Mouse (Mus musculus) cerebellum, postnatal 25 days (tissue): Measurements from ENCODE around the gene Prr5.

Source experiments
- DNase-seq, 2 experiments: peaks; one replicate each; pipeline ENCODE4 v3.0.0; 2021; ENCODE audit warnings: mixed read lengths in 2 of 2

The Prr5 gene

DNA sequence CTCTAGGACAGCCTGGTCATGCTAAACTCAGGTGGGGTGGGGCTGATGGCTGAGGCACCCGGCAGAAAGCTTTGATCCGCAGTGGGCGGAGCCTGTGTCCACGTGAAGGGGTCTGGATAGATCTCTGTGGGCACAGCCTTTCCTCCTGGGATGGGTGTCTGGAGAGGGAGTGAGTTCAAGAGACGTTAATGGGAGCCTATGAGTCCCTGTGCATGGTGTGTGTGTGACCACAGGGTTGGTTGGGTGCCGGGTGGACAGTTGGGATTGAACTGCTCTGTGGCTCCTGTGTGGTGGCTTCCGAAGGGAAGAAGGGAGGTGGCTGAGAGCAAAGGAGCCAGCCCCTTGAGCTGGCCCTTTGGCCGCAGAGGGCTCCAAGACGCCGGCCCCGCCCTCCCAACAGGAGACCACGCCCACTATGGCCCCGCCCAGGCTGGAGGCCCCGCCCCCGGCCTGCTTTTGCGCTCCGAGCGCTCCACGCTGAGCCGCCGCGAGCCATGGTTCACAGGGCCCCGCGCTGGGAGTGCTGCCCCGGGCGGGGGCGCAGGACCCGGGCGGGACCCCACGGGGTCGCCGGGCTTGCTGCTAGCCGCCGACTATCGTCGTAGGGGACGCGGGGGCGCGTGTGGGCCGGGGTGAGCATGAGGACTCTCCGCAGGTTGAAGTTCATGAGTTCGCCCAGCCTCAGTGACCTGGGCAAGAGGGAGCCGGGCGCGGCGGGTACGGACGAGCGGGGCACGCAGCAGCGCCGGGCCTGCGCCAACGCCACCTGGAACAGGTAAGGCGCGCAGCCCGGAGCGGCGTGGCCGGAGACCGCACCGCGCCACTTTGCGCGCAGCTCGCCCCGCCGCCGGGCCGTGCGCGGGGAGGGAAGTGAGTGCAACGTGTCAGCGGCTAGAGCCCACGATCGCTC, 11.4 kb downstream of the Prr5 start:
- peak; percentile 61 to 78 for DNase-seq

DNA sequence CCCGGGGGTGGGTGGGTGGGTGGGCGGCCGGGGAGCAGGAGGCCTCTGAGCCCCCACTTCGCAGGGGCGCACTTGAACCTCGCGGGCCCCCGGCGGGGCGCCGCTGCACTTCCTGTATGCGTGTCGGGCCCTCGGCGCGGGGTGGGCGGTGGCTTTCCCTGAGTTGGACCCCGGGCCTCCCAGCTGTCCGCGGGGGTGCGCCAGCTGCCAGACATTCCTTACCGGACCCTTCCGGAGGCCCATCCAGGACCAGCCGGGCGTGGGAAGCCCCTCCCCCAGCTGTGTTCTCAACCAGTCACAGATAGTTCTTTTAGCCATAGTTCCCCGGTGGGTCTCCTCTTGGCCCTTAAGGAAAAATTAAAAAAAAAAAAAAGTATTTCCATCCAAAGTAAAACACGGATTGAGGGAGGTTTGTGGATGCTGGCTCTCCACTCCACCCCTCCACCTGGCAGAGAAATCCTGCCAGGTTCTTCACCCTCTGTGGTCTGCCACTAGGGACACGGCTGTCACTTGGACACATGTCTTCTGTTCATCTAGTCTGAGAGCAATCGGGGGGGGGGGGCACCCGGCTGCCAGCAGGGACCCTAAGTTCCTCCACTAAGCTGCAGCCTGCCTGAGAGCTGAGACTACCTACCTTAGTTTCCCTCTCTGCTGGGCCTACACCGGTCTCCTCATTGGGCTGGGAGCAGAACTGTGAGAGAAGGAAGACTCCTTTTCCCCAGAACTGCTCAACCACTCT, 12.2 kb downstream of the Prr5 start:
- peak in 1 of 2 experiments; percentile 33 for DNase-seq

DNA sequence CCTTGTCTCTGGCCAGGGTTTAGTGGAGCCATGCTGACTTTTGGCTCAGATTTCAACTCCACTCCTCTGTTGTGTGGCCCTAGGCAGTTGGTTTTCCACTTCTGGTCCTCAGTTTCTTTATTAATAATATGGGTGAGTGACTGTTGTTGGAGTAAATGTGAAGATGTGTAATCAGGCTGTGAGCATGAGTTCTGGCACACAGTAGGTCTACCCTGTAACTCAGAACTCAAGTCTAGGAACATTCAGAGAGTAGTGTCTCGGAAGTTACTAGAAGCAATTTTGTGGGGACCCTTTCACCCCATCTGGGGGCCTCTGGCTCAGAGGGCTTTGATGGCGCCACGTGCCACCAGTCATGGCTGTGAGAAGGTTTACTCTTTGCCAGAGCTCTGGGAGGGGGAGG, 12.8 kb downstream of the Prr5 start:
- DNase-seq, result no peak

DNA sequence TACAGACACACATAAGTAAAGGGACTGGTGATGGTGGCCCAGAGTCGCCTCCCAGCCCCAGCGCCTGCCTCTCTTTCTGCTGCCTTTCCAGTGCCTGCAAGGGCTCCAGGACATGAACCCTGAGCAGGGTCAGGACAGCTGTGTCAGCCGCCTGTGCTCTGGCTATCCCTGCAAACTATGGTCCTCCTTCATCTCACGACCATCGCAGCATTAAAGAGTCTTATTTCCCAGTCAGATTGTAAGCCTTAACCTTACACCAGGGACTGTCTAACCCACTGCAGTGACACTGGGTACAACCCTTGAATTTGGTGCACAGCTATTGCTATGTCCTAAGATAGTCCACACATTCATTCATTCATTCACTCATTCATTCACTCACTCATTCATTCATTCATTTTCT, 13.4 kb downstream of the Prr5 start:
- no peak for DNase-seq

DNA sequence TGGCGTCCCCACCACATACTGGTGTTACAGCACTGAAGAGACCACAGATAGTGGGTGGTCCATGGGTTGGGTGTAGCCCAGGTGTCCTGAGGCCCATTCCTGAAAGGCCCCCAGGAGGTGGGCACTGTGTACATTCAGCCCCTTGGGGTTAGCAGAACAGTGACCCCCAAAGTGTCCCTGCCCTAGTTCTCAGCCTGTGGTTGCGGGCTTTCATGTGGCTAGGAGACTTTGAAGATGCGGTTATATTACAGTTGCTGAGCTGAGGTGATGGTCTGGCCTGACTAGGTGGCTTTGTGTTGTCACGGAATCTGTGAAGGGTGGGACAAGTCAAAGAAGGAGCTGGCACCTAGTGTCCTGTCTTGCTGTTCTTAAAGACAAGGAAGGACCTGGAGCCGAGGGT, 15.1 kb downstream of the Prr5 start:
- DNase-seq, result no peak

- no peak for DNase-seq
Observed at GRCm38 (mm10) chr15:84685417-84685816, 16.0 kb downstream of the Prr5 start.

- DNase-seq, result no peak
Observed at GRCm38 (mm10) chr15:84687904-84688303, 18.5 kb downstream of the Prr5 start.

GRCm38 (mm10) chr15:84689356-84689755, 19.9 kb downstream of the Prr5 start:
- no peak for DNase-seq

GRCm38 (mm10) chr15:84691513-84691912, 22.1 kb downstream of the Prr5 start:
- no peak for DNase-seq

GRCm38 (mm10) chr15:84692645-84693044, 23.2 kb downstream of the Prr5 start:
- no peak for DNase-seq

- no peak for DNase-seq
Observed at GRCm38 (mm10) chr15:84696021-84696420, 26.6 kb downstream of the Prr5 start.

DNA sequence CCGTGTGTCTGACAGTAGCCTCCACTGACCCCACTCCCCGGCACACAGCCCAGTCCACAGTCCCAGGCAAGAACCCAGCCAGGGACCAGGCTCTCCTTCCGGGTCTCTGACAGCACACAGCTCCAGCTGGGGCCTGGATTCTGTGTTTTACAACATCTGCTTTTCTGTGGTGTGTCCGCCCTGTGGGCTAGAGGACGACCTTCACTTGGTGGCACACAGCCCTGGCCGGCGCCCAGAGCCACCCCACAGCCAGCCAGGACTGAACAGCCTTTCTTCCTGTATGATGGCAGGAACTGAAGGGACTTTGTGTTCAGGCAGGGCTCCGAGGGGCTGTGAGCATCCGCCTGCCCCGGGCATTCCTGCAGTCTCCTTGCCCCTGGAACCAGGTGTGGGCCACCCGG, 28.2 kb downstream of the Prr5 start:
- DNase-seq, result peak; percentile 27 to 55

DNA sequence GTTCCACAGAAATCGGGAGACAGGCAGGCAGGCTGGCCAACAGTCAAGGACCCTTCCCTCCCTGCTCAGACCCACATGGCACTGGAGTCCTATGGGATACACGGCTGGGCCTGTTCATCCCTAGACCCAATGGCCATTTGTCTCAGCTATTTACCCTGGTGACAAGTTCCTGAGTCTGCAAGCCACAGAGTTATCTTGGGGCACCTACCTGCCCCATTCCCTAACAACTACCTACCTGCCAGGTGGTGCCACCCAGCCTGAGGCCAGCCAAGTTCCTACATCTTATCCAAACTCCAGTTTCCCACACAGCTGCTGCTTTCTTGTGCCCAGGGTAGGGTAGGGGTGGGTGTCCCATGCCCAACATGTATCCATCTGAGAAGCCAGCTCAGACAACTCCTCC, 28.8 kb downstream of the Prr5 start:
- DNase-seq, result no peak

GRCm38 (mm10) chr15:84700147-84700794, 30.9 kb downstream of the Prr5 start:
- peak; percentile 31 to 61 for DNase-seq

GRCm38 (mm10) chr15:84701947-84702346, 32.5 kb downstream of the Prr5 start:
- peak in 1 of 2 experiments; percentile 42 for DNase-seq

DNA sequence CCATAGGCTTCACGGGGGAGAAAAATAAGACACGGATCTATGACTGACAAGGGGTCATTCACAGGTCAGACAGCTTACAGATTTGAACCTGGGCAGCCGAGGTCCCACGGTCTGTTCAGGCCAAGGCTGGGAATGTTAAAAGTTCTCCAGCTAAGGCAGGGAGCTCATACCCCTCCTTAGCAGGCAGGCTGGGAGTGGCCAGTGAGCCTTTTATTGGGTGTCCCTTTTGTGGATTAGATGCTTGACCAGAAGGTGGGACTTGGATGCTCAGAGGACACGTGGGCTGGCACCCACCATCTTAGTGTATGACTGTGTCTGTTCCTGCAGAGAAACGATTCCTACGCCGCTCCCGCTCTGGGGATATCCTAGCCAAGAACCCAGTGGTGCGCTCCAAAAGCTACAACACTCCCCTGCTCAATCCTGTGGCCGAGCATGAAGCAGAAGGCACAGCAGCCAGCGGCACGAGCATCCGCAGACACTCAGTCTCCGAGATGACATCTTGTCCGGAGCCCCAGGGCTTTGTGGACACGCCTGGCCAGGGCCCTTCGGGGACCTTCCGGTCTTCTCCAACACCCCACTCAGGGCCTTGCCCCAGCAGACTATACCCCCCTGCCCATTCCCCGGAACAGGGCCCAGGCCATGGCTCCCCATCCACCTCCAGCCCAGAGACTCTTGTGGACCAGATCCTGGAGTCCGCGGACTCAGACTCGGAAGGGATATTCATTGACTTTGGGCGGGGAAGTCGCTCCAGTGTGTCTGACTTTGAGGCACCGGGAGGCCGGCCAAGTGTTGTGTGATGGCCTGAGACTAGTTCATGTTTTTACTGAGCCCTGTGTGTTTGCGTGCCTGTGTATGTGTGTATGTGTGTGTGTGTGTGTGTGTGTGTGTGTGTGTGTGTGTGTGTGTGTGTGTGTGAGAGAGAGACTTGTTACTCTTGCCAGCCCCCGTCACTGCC, 33.2 kb downstream of the Prr5 start:
- no peak for DNase-seq

DNA sequence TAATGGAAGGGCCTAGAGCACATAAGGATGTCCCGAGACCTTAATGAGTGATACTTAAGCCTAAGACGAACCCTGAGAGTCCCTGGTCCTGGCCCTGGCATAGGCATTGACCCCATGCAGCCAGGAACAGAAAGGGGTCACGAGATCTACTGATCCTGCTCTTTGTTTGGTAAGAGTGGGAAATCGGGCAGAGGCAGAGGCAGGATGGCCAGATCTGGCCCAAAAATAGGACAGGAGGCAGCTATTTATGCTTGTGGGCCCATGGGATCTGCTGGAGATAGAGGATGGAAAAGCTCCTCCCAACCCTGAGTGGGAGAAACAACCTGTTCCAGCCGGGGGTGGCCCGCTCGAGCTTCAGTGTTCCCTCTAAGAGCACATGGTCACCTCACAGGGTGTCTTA, 34.6 kb downstream of the Prr5 start:
- DNase-seq, result no peak

- no peak for DNase-seq
Observed at GRCm38 (mm10) chr15:84705351-84705901, 36.0 kb downstream of the Prr5 start.

GRCm38 (mm10) chr15:84706983-84707619, 37.7 kb downstream of the Prr5 start:
- no peak for DNase-seq

- no peak for DNase-seq
Observed at GRCm38 (mm10) chr15:84712566-84713405, 43.4 kb downstream of the Prr5 start.
